Mouse (Mus musculus) heart, embryonic 14.5 days (tissue): ENCODE measurements around the gene Gm16223. TPM values are rescaled to one million over a fixed set of nuclear protein-coding genes. Genes with fewer than 3 reads are reported as not detected.

ENCODE experiments used
- ATAC-seq: fragments of 200-750 bp; cut with Nextera tagmentation; 2 replicates; pipeline ENCODE4 v1.8.0; 2017; ENCODE audit warnings: low read depth, moderate TSS enrichment; ENCODE audit not compliant: insufficient number of reproducible peaks, insufficient read depth, low FRiP score
- H3K27ac ChIP-seq, 2 experiments: fragments of 200-500 bp in 1 of 2; fragments of 300-500 bp in 1 of 2; sonication (generic) in 1 of 2; replicated peaks in 1 of 2; 2 replicates each; pipeline ENCODE4 v1.5.1; 2012 to 2014; ENCODE audit warnings: low read depth in 2 of 2, low read length in 2 of 2, control low read depth in 1 of 2, mild to moderate bottlenecking in 1 of 2, mixed read lengths in 1 of 2; ENCODE audit not compliant: control insufficient read depth in 1 of 2, insufficient read depth in 1 of 2
- H3K27me3 ChIP-seq: fragments of 300-500 bp; sonication (generic); 2 replicates; pipeline ENCODE4 v1.6.1; 2014; ENCODE audit warnings: mild to moderate bottlenecking, low read length, control low read depth; ENCODE audit not compliant: control insufficient read depth, insufficient read depth
- H3K36me3 ChIP-seq: fragments of 300-500 bp; sonication (generic); 2 replicates; pipeline ENCODE4 v1.6.1; 2014; ENCODE audit warnings: mild to moderate bottlenecking, control low read depth, low read length, mixed read lengths; ENCODE audit not compliant: control insufficient read depth, insufficient read depth
- H3K4me1 ChIP-seq, 2 experiments: fragments of 200-500 bp in 1 of 2; fragments of 300-500 bp in 1 of 2; sonication (generic) in 1 of 2; 2 replicates each; pipeline ENCODE4 v1.6.1; 2012 to 2014; ENCODE audit warnings: low read length in 2 of 2, control low read depth in 1 of 2, mixed read lengths in 1 of 2; ENCODE audit not compliant: control insufficient read depth in 2 of 2, insufficient read depth in 2 of 2
- H3K4me2 ChIP-seq: fragments of 300-500 bp; sonication (generic); 2 replicates; pipeline ENCODE4 v1.6.1; 2014; ENCODE audit warnings: mild to moderate bottlenecking, low read length
- H3K4me3 ChIP-seq, 2 experiments: fragments of 200-500 bp in 1 of 2; fragments of 300-500 bp in 1 of 2; sonication (generic) in 1 of 2; 2 replicates each; pipeline ENCODE4 v1.5.1; 2012 to 2014; ENCODE audit warnings: low read length in 2 of 2, mild to moderate bottlenecking in 2 of 2, control low read depth in 1 of 2, low read depth in 1 of 2, moderate library complexity in 1 of 2; ENCODE audit not compliant: control insufficient read depth in 1 of 2, insufficient read depth in 1 of 2
- H3K9ac ChIP-seq: fragments of 300-500 bp; sonication (generic); 2 replicates; pipeline ENCODE4 v1.6.1; 2014; ENCODE audit warnings: mild to moderate bottlenecking, low read length
- H3K9me3 ChIP-seq: fragments of 300-500 bp; sonication (generic); 2 replicates; pipeline ENCODE4 v1.6.1; 2016; ENCODE audit warnings: low read length, control low read depth; ENCODE audit not compliant: control insufficient read depth
- WGBS: fragments of 180-500 bp; shearing (Covaris S2); extraction: QIAGEN DNeasy Blood & Tissue Kit; methylation state at CpG from one replicate; pipeline ENCODE4 v1.1.7; 2014; 5-methylcytosine and 5-hydroxymethylcytosine counted together
- polyA plus RNA-seq: library from polyadenylated mRNA; unstranded; fragments of >200 nt; fragmentation: Nextera tagmentation; extraction: Ambion mirVana; gene quantifications from 2 replicates; pipeline ENCODE4 v1.2.1, GENCODE M21; 2014

Gene Gm16223
- polyA plus RNA-seq, 1 experiment from 2014 or later, result not detected

DNA sequence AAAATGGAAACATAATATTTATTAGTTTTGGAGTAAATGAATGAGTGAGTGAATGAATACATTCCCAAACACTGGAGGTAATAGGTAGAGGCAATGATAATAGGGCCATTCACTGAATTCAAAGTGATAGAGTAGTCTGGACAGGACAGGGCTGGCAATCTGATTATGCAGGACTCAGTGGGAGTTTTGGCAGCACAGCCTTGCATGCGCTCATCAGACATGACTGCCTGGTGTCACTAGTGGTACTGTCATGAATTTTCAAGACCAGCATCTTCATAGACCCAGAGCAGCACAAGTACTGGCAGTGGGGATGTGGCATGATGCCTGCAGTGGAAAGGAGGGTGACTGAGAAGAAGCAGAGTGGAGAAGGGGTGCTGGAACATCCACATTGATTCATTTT lies 157.1 kb downstream of the Gm16223 start:
- H3K9me3 ChIP-seq, result no peaks in the 10 kb centered on the region
- H3K36me3 ChIP-seq, result no peaks in the 10 kb centered on the region
- WGBS, result 73% methylated on average over 1 of the region's 1 CpGs
- H3K9ac ChIP-seq, result no peak overlapping the region
- H3K4me3 ChIP-seq, result no peak overlapping the region
- no peaks in the 10 kb centered on the region for H3K27me3 ChIP-seq
- no peak for ATAC-seq
- no peaks in the 10 kb centered on the region for H3K4me1 ChIP-seq
- no peak overlapping the region for H3K4me2 ChIP-seq
- no peak overlapping the region for H3K27ac ChIP-seq

DNA sequence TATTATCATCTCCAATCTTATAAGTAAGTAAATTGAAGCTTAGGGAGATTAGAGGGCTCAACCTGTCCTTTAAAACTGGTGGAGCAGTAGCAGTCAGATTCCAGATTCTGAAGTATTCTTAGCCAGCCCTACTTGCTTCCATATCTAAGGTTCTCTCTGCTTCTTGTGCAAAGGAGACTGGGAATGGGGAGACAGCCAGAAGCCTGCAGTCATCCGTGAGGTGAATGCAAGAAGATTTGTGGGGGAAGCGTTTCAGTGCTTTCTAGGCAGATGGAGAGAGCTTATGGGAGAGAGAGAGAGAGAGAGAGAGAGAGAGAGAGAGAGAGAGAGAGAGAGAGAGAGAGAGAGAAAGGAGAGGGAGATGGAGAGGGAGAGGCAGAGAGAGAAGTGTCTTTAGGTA lies 160.9 kb downstream of the Gm16223 start:
- Histone ChIP-seq H3K27me3 (no peaks in the 10 kb centered on the region), H3K4me3 (no peak overlapping the region), H3K4me2 (no peak overlapping the region), H3K9ac (no peak overlapping the region), H3K36me3 (no peaks in the 10 kb centered on the region), H3K4me1 (no peaks in the 10 kb centered on the region), H3K27ac (no peak overlapping the region), H3K9me3 (no peaks in the 10 kb centered on the region)
- ATAC-seq, result no peak
- WGBS, result 52% methylated on average over 2 of the region's 2 CpGs

DNA sequence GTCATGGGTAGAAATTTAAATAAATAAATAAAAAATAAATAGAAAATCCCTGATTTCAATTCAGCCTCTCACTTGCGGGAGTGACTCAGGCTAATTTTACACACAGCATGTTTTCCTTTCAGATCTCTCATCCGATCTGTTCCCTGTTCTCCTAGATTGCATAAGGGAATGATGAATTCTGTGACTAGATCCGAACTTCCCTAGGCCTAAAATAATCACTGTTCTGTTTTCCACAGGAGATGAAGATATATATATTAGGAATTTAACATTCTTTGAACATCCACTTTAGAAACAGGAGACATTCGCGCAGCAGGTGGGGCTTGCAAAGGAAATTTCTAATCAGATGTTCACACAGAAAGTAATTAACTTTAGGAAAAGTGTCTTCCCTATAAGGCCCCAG lies 171.5 kb downstream of the Gm16223 start:
- Histone ChIP-seq H3K9ac (no peak overlapping the region), H3K4me1 (no peaks in the 10 kb centered on the region), H3K27me3 (no peaks in the 10 kb centered on the region), H3K27ac (no peak overlapping the region), H3K4me3 (no peak overlapping the region), H3K36me3 (no peaks in the 10 kb centered on the region), H3K9me3 (no peaks in the 10 kb centered on the region), H3K4me2 (no peak overlapping the region)
- 74% methylated on average over 5 of the region's 5 CpGs for WGBS
- no peak for ATAC-seq

DNA sequence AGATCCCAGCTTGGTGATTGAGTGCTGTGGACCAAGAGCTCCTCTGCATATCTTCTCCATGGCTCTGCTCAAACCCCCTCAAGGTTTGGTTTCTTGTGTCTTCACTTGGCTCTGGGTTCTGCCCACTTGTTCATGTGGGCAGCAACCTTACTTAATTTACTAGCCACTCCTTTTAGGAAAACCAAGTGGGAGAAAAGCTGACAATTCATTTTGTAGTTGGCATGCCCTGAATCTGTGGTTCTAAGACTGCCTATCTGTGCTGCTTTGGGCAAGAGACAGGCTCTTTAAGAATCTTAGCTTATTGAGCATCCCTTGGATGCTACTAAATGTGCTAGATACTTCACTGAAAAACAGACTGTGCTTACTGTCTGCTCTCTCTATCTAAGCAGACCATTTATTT lies 172.0 kb downstream of the Gm16223 start:
- no peak overlapping the region for H3K4me2 ChIP-seq
- no peak overlapping the region for H3K27ac ChIP-seq

DNA sequence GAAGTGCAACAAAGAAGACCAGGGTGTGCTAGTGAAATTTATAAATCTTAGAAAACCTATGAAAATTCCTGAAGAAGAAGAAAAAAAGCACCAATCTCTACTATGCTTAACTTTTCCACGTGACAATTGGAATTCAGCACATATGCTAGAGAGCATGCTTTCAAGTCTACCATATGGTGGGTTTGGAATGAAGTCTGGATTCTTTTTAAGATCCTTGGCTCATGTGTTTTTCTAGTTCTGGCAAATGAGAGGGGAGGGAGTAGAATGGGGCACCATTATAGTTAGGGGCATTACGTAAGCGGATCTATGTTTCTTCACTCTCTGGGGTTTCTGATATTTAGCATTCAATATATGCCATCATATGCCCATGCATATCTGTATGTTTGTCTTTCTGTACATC lies 182.6 kb downstream of the Gm16223 start:
- Histone ChIP-seq H3K36me3 (no peaks in the 10 kb centered on the region), H3K9me3 (no peaks in the 10 kb centered on the region), H3K4me2 (no peak overlapping the region), H3K4me1 (no peaks in the 10 kb centered on the region), H3K9ac (no peak overlapping the region), H3K27me3 (no peaks in the 10 kb centered on the region), H3K27ac (no peak overlapping the region), H3K4me3 (no peak overlapping the region)
- ATAC-seq, result no peak
- 79% methylated on average over 3 of the region's 3 CpGs for WGBS

More for the DNA sequence above, 172.0 kb downstream of the Gm16223 start:
- Histone ChIP-seq H3K9ac (no peak overlapping the region), H3K36me3 (no peaks in the 10 kb centered on the region), H3K4me1 (no peaks in the 10 kb centered on the region), H3K27me3 (no peaks in the 10 kb centered on the region), H3K4me3 (no peak overlapping the region), H3K9me3 (no peaks in the 10 kb centered on the region)
- ATAC-seq, result no peak

Other genes starting within 250 kb of the Gm16223 start
- 15.4 and 16.7 TPM in 2 replicates for gene Bod1l, start 223.6 kb upstream of the Gm16223 start, polyA plus RNA-seq